Mouse (Mus musculus): ENCODE results near the gene Kif9.

Kif9 gene

GRCm38 (mm10) chr9:110529002-110529737, 52.4 kb downstream of the Kif9 start:
- DNase-seq (ENCODE audit: low spot score) = peak; percentile 50

GRCm38 (mm10) chr9:110530650-110531049, 53.9 kb downstream of the Kif9 start:
- DNase-seq (ENCODE audit: low spot score) = no peak

- DNase-seq (ENCODE audit: low spot score) = peak; percentile 6
Measured at GRCm38 (mm10) chr9:110531151-110531791, 54.5 kb downstream of the Kif9 start.

- DNase-seq (ENCODE audit: low spot score) = peak; percentile 97
Measured at GRCm38 (mm10) chr9:110531914-110532489, 55.2 kb downstream of the Kif9 start.

- peak; percentile 45 for DNase-seq (ENCODE audit: low spot score)
Measured at GRCm38 (mm10) chr9:110532538-110533291, 56.0 kb downstream of the Kif9 start, which contains the start of gene Setd2. Gene Setd2, plus strand, starts transcription at chr9:110532597.

GRCm38 (mm10) chr9:110533645-110534044, 56.9 kb downstream of the Kif9 start:
- peak; percentile 11 for DNase-seq (ENCODE audit: low spot score)

GRCm38 (mm10) chr9:110535114-110535513, 58.4 kb downstream of the Kif9 start:
- DNase-seq (ENCODE audit: low spot score) = no peak

GRCm38 (mm10) chr9:110536636-110537035, 59.9 kb downstream of the Kif9 start:
- no peak for DNase-seq (ENCODE audit: low spot score)

- no peak for DNase-seq (ENCODE audit: low spot score)
Measured at GRCm38 (mm10) chr9:110538511-110538910, 61.8 kb downstream of the Kif9 start.

- DNase-seq (ENCODE audit: low spot score) = no peak
Measured at GRCm38 (mm10) chr9:110541988-110542387, 65.2 kb downstream of the Kif9 start.

- no peak for DNase-seq (ENCODE audit: low spot score)
Measured at GRCm38 (mm10) chr9:110548261-110548660, 71.5 kb downstream of the Kif9 start.

- DNase-seq (ENCODE audit: low spot score) = no peak
Measured at GRCm38 (mm10) chr9:110568309-110568708, 91.6 kb downstream of the Kif9 start.

All from embryo, embryonic 10 days (tissue).